Mouse (Mus musculus) G1E-ER4 (cell line): ENCODE data around the gene Mindy2. TPM values are rescaled to one million over a fixed set of nuclear protein-coding genes. Genes with fewer than 3 reads are reported as not detected.

Experiments
- GATA1 ChIP-seq: IDR thresholded peaks from one replicate; pipeline ENCODE4 v1.8.0; 2012; ENCODE audit warnings: low read length, inconsistent platforms
- polyA plus RNA-seq: library from polyadenylated mRNA; stranded (reverse); fragments of >175 nt; gene quantifications from 2 replicates; pipeline ENCODE4 v1.2.3, GENCODE M21; 2012

Gene Mindy2
- polyA plus RNA-seq, 1 experiment, result 21.2 TPM

DNA sequence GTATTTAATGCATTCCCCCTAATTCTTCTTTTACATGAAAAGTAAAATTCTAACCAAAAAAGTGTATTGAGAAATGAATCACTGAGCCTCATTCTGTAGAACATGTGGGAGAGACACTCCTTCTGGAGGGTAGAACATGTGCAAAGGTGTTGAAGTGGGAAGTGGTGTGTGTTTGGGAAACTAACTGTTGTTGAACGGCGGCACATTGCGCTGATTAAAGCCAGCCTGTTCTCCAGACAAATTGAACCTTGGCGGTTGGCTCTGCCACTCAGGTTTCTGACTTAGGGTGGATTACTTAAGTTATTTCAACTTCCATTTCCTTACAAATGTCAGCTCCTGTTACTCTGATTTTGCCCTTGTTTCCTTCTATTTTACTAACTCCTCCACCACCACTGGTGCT lies 16.7 kb upstream of the Mindy2 start:
- TF ChIP-seq GATA1, result no peak

DNA sequence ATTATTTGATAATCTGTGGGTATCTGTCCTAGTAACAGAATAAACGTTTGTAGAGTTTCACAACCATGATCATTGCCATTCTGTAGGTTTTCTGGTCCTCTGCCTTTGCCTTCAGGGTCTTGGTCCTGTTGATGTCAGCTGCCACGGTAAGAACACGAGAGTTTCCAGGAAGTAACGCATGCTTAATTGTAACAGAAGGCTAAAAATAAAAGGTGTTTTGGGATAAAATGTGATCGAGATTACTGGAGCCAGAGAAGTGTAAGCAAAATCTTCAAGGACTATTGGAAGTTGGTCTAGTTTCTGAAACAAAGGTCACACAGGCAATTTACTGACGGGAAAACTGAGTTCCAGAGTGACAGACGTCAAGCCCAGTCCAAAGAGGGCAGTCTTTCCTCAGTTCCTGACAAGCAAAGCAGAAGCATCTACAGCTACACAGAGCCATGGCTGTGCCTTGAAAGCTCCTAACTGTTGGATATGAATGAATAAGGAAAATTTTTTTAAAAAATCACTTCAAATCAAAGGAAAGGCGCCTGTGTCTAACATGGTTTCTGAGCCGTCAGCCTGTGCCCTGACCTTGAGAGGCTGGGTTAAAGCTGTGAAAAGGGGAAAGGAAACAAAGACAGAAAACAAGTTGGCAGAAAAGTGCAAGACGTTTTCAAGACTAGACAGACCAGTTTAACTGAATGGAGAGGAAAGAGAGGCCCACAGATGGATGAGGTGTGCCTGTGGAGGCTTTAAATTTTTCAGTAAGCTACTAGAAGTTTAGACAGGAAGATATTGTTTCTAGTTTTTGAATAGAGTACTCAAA lies 15.0 kb upstream of the Mindy2 start:
- TF ChIP-seq GATA1, result no peak

DNA sequence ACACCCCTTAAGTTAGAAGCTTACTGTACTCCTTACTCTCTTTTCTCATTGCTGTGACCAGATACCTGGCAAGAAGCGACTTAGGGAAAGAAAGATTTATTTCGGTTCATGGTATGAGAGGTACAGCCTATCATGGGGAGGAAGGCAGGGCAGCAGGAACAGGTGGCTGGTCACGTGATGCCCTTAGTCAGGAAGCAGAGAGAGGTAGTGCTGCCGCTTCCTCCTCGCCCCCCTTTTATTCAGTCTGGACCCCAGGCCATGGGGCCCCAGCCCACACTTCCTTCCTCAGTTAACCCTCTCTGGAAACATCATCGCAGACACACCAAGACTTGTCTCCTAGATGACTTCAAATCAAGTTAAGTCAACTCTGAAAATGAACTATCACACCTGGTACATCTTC lies 14.3 kb upstream of the Mindy2 start:
- TF ChIP-seq GATA1, result no peak

DNA sequence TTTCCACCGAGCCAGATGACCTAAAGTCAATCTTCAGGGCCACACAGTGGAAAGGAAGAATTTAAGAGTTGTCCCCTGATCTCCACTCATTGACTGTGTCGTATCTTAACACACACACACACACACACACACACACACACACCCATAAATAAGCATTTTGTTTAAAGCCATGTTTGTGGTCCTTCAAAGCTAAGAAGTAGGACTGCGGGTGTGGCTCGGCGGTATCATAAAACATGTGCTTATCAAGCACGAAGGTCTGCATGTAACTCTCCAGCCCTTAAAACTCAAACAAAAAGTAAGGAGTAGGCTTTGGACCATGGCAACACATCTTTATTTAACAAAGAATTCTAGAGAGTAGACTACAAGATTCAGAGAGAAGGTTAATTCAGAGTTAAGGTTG lies 13.4 kb upstream of the Mindy2 start:
- no peak for TF ChIP-seq GATA1

DNA sequence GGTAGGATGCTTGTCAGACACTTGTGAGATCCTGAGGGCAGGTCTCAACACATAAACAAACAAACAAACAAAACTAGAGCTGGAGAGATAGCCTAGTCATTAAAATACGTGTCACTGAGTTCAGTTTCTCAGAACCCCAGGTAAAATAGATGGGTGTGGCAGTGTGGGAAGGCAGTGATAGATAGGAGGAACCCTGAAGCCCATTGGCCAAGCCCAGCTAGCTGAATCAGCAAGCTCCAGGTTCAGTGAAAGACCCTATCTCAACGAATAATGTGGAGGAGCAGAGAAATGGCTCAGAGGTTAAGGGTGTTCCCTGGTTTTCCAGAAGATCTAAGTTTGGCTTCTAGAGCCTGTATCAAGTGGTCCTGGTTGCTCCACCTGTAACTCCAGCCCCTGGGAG lies 12.2 kb upstream of the Mindy2 start:
- TF ChIP-seq GATA1, result no peak

DNA sequence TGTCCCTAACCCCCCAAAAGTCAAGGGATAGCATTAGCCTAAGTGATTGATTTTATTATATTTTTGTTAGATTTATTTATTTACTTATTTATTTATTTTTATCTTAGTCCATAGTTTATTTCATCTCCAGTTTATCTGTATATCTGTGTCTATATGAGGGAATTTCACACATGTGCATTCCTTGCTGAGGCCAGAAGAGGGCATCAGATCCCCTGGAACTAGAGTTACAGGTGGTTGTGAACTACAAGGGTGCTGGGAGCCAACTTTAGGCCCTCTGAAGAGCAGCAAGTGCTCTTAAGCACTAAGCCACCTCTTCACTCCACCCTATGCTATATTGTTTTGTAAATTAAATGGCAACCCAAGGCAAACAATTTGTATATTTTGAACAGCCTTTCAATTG lies 11.1 kb upstream of the Mindy2 start:
- no peak for TF ChIP-seq GATA1

DNA sequence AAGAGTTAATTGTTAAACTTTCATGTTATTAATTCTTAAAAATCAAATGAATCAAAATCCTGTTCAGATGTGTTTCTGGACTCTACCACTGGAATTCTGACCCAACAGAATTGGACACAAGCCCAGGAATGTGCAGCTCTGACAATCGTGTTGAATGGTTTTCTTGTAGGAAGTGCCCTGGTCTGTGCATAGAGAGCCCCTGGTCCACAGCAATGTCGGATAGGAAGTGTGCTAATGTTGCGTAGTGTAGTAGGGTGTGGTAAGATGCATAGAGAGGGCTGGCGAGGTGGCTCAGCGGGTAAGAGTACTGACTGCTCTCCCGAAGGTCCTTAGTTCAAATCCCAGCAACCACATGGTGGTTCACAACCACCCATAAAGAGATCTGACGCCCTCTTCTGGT lies 9.8 kb upstream of the Mindy2 start:
- TF ChIP-seq GATA1, result no peak

DNA sequence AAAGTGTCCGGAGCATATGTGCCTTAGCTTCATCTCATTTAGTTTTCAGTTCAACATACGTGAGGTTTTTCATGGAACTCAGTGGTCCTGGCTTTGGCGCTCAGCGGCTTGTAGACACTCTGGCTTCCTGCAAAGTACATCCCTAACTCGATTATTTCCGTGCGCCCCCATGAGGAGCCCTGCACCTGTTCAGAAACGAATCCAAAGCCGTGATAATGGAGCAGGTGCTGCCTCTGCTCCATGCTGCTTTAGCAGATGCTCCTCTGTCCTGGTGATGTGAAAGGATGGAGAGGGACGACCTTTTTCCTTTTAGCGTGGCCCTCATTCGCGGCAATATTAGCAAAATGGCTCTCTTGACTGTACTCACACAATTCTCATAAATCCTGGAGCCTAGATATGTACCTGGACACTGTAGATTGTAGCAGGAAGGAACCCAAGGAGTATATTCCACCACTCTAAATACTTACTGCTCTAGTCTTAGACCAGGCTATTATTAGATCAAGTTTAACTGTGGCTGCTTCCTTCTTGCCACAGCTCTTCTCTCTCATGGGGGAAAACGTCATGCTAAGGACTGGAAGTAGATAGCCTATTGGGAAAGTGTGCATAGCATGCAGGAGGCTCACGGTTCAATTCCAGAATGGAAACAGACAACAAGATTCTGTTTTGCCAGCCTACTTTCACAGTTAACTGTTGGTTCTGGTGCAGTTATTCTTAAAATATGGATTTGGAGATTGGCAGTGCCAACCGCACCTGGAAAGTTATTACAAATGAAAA lies 8.6 kb upstream of the Mindy2 start:
- no peak for TF ChIP-seq GATA1

DNA sequence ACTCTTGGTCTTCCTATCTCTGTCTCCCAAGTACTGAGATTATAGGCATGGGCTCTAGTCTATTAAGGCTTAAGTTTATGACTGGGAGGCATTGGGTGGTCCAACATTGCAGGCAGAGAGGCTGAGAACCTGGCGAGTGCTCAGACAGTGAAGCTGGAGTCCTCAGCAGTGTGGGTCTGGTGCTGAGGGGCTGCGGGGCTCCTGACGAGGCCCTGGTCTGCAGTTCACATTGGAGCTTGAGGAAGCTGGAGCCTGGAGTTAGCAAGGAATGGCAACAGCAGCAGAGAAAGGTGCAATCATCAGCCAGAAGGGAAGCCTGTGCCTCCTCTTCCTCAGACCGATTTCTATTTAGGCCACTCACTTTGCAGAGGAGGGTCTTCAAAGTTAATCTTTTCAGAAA lies 7.9 kb upstream of the Mindy2 start:
- no peak for TF ChIP-seq GATA1

DNA sequence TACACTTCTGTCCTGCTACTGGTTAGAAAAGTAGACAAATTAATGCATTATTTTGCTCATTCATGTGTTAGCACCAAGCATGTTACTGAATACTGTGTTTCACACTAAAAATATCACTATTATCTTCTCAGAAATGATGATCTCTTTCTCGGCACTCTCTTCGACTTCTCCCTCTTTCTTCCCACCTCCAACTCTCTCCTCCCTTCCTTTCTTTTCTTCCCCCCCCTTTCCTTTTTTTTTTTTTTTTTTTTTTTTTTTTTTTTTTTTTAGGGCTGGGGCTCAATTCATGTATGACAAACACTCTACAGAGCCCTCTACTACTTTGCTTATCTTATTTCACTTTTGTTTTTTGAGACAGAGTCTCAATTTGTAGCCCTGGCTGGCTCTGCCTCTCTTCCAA lies 1.3 kb upstream of the Mindy2 start:
- no peak for TF ChIP-seq GATA1

DNA sequence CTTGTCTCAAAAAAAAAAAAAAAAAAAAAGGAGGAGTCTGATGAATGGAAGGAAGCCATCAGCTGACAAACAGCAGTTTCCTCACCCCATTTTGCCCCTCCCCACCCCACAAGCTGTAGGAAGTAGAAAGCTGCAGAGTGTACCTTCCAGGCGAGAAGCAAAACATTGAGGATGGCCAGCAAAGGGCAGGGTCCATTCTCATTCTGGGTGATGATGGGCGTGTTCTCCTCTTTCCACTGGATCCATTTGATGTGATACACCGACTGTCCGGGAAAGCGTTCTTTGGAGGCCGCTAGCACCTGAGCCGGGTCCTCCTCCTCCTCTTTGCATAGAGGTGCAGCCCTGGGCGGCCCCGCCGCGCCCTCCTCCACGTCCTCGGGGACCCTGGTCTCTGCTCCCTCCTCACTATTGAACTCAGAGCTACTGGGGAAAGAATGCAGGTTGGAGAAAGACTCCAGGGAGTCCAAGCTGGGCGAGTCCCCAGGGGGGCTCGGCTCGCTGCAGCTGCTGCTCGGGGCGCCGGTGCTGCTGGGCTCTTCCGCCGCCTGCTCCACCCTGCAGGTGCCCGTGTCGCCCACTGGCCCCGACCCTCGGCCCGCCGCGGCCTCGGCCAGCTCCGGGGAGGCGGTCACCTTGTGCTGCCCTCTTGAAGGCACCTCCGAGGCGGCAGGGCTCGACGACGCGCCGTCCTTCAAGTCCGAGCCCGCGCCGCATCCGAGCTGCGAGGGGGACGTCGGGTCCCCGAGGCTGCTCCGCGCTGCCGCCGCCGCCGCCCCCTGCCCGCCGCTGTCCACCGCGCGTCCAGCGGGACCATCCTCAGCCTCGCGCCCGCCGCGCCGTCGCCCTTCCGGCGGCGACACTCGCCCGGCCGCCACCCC lies 605 bp downstream of the Mindy2 start, which contains the start of gene Gm10642:
Gm10642 (plus strand) TSS at position 122 of the 878 bp plus-strand sequence.
- no peak for TF ChIP-seq GATA1

DNA sequence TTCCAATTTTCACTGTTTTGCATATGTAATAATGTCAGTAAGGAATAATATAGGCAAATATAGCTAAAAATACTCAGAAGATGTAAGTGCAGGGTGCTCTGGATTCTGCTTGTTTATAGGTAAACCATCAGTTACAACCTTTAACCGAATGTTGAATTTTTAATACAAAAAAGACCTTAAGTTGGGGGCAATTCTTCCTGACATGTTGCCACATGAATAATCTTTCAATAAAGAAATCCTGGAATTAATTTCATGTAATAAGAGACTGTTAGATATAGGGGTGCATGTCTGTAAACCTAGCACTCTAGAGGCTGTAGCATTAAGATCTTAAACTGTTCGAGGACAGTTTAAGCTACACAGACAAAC lies 1.2 kb downstream of the Mindy2 start:
- no peak for TF ChIP-seq GATA1

DNA sequence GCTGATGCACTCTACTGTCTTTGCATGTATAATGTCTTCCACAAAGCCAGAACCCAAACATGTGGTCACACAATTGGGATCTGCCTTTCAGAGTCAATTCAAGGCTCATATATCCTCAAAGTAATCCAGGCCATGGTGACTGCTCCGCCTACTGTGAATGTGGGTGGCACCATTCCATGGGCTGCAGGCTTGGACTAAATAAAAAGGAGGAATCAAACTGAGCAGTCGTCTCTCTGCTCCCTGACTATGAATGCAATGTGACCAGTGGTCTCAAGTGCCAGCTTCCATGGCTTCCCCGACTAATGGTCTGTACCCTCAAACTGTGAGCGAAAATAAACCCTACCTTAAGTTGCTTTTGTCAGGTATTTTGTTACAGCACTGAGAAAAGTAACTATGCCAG lies 2.5 kb downstream of the Mindy2 start:
- no peak for TF ChIP-seq GATA1

DNA sequence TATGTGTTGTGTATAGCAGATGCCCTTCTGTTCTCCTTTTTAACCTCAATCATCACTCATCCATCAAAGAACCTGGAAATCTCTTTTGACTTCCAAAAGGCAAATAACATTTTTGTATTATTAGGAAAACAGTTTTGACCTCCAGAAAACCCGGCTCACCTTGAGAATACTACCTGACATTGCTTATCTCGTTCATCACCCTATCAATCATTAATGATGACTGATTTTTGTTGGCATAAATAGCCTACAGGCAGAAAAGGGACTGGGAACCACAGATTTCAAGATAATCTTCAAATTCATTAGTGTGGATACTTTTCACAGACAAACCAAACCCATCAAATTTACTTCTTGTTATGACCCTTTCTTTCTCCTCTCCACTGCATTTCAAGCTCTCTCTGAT lies 3.1 kb downstream of the Mindy2 start:
- no peak for TF ChIP-seq GATA1

DNA sequence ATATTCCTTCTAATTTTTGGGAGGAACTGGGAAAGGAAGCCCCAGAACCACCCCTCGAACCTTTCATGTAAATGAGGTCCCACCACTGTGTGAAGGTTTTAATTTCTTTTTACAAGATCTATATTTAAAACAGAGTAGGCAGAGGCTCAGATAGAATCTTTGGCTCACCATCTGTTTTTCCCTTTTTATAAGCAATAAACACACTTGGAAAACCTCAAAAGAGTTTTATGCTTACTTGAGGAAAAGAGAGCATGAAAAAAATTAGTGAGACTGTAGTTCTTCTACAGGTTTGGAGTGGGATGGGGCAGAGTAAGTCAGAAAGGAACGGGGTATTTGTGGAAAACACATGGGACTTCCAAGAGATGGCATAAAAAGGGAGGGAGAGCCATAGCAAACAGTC lies 4.8 kb downstream of the Mindy2 start:
- TF ChIP-seq GATA1, result no peak

DNA sequence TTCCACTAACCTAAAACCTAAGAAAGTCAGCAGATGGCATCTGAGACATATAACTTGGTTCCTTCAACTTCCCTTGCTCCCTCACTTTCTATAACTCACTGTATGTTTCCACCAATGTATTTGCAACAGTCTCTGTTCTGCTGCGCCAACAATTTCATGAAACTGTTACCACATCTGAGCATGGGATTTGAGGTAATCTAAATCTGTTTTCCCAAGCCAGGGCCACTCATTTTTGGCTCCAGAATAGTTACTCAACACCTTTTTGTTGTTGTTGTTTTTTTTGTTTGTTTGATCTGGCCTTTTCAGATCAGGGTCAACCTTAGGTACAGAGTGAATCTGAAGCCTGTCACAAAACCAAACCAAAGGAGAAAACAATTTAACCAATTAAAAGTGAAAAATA lies 6.0 kb downstream of the Mindy2 start:
- no peak for TF ChIP-seq GATA1

DNA sequence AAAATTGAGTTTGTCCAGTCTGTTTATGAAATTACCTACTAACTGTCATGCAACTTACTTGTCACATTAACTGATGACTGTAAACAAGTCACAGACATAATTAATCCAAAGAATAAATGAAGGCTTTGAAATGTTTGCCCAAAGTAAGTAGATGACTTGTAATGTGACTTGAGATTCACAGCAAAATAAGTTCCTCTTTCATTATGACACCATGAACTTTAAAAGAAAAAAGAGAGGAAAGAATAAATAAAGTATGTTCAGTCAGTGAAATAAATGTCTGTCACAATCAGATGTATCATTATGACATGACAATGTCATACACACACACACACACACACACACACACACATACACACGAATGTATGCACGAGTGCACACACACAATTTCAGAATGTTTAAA lies 6.7 kb downstream of the Mindy2 start:
- TF ChIP-seq GATA1, result no peak
